Mouse (Mus musculus) liver, postnatal 0 days (tissue): Measurements from ENCODE around the gene Aldh3a2. TPM values are rescaled to one million over a fixed set of nuclear protein-coding genes. Genes with fewer than 3 reads are reported as not detected.
"Not testable (repeated sequence)": the region's sequence is repeated elsewhere in the genome, so short reads cannot be mapped to it uniquely, and the experiment has no call there.

Source experiments
- ATAC-seq: fragments of 200-750 bp; cut with Nextera tagmentation; 2 replicates; pipeline ENCODE4 v1.8.0; 2017; ENCODE audit warnings: mild to moderate bottlenecking, moderate library complexity
- DNase-seq: peaks from one replicate; pipeline ENCODE4 v3.0.0-alpha.2; 2016
- H3K27ac ChIP-seq: fragments of 300-500 bp; sonication (generic); 2 replicates; pipeline ENCODE4 v1.5.1; 2014; ENCODE audit warnings: antibody characterized with exemption, moderate library complexity, mild to moderate bottlenecking, low read depth
- H3K27me3 ChIP-seq: fragments of 300-500 bp; sonication (generic); 2 replicates; pipeline ENCODE4 v1.6.1; 2014; ENCODE audit warnings: low read length, control low read depth, mixed read lengths; ENCODE audit not compliant: insufficient read depth
- H3K36me3 ChIP-seq: fragments of 300-500 bp; sonication (generic); replicated peaks from 2 replicates; pipeline ENCODE4 v1.6.1; 2014; ENCODE audit warnings: mild to moderate bottlenecking, control low read depth, low read length, moderate library complexity, mixed read lengths; ENCODE audit not compliant: insufficient read depth
- H3K4me1 ChIP-seq: fragments of 300-500 bp; sonication (generic); 2 replicates; pipeline ENCODE4 v1.6.1; 2014; ENCODE audit warnings: antibody characterized with exemption, mild to moderate bottlenecking, control low read depth; ENCODE audit not compliant: insufficient read depth
- H3K4me2 ChIP-seq: fragments of 300-500 bp; sonication (generic); 2 replicates; pipeline ENCODE4 v1.6.1; 2014; ENCODE audit warnings: low read depth, mild to moderate bottlenecking, low read length, moderate library complexity, mixed read lengths
- H3K4me3 ChIP-seq: fragments of 300-500 bp; sonication (generic); 2 replicates; pipeline ENCODE4 v1.5.1; 2014; ENCODE audit warnings: low read depth, low read length
- H3K9ac ChIP-seq: fragments of 300-500 bp; sonication (generic); replicated peaks from 2 replicates; pipeline ENCODE4 v1.6.1; 2014; ENCODE audit warnings: mild to moderate bottlenecking, moderate library complexity
- H3K9me3 ChIP-seq: fragments of 300-500 bp; sonication (generic); 2 replicates; pipeline ENCODE4 v1.6.1; 2016; ENCODE audit warnings: mild to moderate bottlenecking, control low read depth, low read length, mixed read lengths
- CTCF ChIP-seq: sonication (generic); IDR thresholded peaks from 2 replicates; pipeline ENCODE4 v1.5.1; 2016; ENCODE audit warnings: antibody characterized with exemption, low read depth
- EP300 ChIP-seq: IDR thresholded peaks from 2 replicates; pipeline ENCODE4 v1.6.1; 2016; ENCODE audit warnings: antibody characterized with exemption, low read depth, mild to moderate bottlenecking
- WGBS: fragments of 180-500 bp; shearing (Covaris S2); extraction: QIAGEN DNeasy Blood & Tissue Kit; methylation state at CpG from one replicate; pipeline ENCODE4 v1.1.7; 2014; ENCODE audit not compliant: insufficient replicate concordance; 5-methylcytosine and 5-hydroxymethylcytosine counted together
- polyA plus RNA-seq: library from polyadenylated mRNA; unstranded; fragments of >200 nt; fragmentation: Nextera tagmentation; extraction: Ambion mirVana; gene quantifications from 2 replicates; pipeline ENCODE4 v1.2.1, GENCODE M21; 2015

Aldh3a2 gene
- polyA plus RNA-seq, 1 experiment from 2014 or later, result 89.8 TPM

DNA sequence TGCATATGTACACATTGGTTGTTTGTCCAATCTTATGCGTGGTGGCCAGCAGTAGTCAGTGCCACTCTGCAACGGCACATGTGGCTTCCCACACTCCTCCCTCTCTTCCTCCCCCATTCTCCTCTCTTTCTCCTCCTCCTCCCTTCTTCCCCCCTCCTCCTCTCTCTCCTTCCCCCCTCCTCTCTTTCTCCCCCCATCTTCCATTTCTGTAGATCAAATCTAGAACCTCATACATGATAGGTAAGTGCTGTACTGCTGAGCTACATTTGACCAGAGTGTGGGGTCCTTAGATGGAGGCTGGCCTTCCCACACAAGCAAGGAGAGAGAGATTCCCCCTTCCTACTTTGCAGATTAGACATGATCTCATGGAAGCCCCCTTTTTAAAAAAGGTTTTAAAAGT, 74.5 kb downstream of the Aldh3a2 start:
- Histone ChIP-seq H3K4me1 (peaks cover 4% of the 10 kb centered on the region; the same call in 1 of the 2 replicates), H3K9me3 (no peaks in the 10 kb centered on the region), H3K36me3 (no peaks in the 10 kb centered on the region), H3K4me3 (no peak overlapping the region), H3K27ac (no peak overlapping the region), H3K27me3 (0 out of 2 replicates have a peak, but pooled peaks cover 6% of the 10 kb centered on the region), H3K9ac (no peak overlapping the region), H3K4me2 (no peak overlapping the region)
- DNase-seq, result no peak
- 100% methylated on average over 2 of the region's 2 CpGs for WGBS
- no peak for TF ChIP-seq CTCF
- TF ChIP-seq EP300, result no peak
- no peak for ATAC-seq

DNA sequence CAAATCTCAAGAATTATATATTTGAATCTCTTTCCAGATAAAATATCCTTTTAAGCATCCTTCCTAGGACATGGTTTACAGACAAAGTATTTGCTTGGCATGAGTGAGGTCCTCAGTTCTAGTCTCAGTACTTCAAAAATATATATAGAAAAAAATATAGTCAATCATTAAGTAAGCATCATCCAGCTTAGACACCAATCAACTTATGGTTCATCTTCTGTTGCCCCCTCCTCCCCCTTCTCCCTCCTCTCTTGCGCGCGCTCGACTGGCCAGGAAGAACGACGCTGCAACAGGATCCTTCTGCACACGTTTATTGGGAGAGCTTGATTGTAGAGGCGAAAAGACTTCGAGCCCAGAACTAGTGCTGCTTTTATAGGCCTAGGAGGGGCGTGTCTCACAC, 75.1 kb downstream of the Aldh3a2 start:
- 90% methylated on average over 7 of the region's 10 CpGs for WGBS
- not testable (repeated sequence) for H3K4me3 ChIP-seq, ATAC-seq, H3K36me3 ChIP-seq, H3K4me1 ChIP-seq, H3K27ac ChIP-seq, H3K9me3 ChIP-seq, H3K4me2 ChIP-seq, DNase-seq, H3K27me3 ChIP-seq, H3K9ac ChIP-seq

DNA sequence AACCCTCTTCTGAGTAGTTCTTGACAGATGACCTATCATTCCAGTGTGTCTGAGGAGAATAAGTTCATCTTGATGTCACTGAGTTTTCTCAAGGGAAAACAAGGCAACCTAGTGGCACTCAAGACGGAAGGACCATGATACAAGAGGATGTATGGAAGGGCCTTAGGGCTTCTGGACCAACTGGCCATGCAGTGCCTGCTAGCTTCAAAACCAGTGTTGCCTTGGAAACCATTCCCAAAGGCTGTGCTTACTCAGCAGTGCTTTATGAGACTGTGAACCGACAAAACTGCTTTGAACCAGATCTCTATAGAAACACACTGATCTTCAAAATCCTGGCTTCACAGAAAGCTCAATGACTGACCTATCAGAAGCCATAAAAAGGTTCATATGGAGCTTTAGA, 76.5 kb downstream of the Aldh3a2 start:
- Histone ChIP-seq H3K9ac (no peak overlapping the region), H3K36me3 (no peaks in the 10 kb centered on the region), H3K27me3 (0 out of 2 replicates have a peak, but pooled peaks cover 6% of the 10 kb centered on the region), H3K4me3 (no peak overlapping the region), H3K9me3 (no peaks in the 10 kb centered on the region), H3K4me1 (no peaks in the 10 kb centered on the region), H3K27ac (no peak overlapping the region), H3K4me2 (no peak overlapping the region)
- DNase-seq (no peak), ATAC-seq (no peak)
- TF ChIP-seq EP300, result no peak
- no peak for TF ChIP-seq CTCF
- 67% methylated on average over 2 of the region's 2 CpGs for WGBS

DNA sequence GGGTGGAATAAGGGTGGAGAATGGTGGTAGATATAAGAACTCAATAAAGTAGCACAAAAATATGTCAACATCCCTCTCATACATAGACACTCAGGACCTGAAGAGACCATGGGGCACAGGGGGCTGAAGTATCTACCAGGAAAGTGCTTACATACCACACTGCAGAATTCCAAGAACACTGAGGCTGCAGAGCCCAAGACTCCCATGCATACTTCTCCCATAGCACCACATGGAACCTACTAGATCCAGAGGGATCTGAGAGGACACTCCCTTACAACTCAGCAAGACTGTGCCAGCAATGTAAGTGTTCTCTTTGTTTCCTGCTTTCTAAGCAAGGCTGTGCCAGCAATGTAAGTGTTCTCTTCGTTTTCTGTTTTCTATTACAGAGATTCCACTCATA, 83.4 kb downstream of the Aldh3a2 start:
- no peaks in the 10 kb centered on the region for H3K9me3 ChIP-seq
- H3K36me3 ChIP-seq, result no peaks in the 10 kb centered on the region
- H3K9ac ChIP-seq, result no peak overlapping the region
- no peak overlapping the region for H3K4me2 ChIP-seq
- WGBS, result 74% methylated on average over 1 of the region's 1 CpGs
- no peak for DNase-seq
- no peak overlapping the region for H3K4me3 ChIP-seq
- TF ChIP-seq EP300 (no peak), CTCF (no peak)
- no peak for ATAC-seq
- no peaks in the 10 kb centered on the region for H3K27me3 ChIP-seq
- H3K4me1 ChIP-seq, result no peaks in the 10 kb centered on the region
- no peak overlapping the region for H3K27ac ChIP-seq

DNA sequence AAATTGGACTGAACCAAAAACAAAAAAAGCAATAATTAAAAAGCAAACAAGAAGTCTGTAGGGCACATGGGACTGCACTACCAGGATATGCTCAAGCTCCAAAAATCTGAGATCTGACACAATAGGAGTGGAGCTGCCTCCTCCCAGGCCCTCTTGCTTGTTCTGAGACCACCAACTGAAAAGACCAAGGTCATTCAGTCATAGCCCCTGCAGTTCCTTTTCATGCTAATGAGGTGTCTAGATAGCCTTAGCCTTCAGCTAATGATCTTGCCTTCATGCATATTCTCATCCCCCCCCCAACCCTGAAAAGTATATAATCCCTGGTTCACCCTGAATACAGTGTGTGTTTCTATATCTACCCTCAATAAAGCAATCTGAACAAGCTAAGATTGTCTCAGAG, 85.6 kb downstream of the Aldh3a2 start:
- no peaks in the 10 kb centered on the region for H3K9me3 ChIP-seq
- DNase-seq, result no peak
- H3K4me3 ChIP-seq, result no peak overlapping the region
- no peaks in the 10 kb centered on the region for H3K27me3 ChIP-seq
- no peaks in the 10 kb centered on the region for H3K4me1 ChIP-seq
- H3K9ac ChIP-seq, result no peak overlapping the region
- H3K27ac ChIP-seq, result no peak overlapping the region
- TF ChIP-seq CTCF (no peak), EP300 (no peak)
- ATAC-seq, result no peak
- H3K4me2 ChIP-seq, result no peak overlapping the region
- H3K36me3 ChIP-seq, result no peaks in the 10 kb centered on the region

DNA sequence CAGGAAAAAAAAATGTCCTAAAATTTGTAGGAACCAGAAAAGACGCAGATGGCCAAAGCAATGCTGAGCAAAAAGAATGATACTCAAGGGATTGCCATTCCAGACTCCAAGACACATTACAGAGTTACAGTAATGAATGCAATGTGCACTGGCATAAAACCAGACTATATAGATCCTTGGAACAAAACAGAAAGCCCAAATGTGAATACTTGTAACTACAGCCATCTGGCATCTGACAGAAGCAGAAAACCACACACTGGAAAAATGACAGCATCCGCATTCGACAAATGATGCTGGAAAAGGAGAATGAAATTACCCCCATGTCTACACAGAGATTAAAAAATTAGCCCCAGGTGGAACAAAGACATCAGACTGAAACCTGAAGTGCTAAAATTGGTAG, 86.9 kb downstream of the Aldh3a2 start:
- H3K27ac ChIP-seq, result no peak overlapping the region
- H3K36me3 ChIP-seq, result no peaks in the 10 kb centered on the region
- no peaks in the 10 kb centered on the region for H3K27me3 ChIP-seq
- ATAC-seq (no peak), DNase-seq (no peak)
- H3K4me3 ChIP-seq, result no peak overlapping the region
- WGBS, result 89% methylated on average over 3 of the region's 3 CpGs
- H3K9me3 ChIP-seq, result no peaks in the 10 kb centered on the region
- H3K4me2 ChIP-seq, result no peak overlapping the region
- H3K9ac ChIP-seq, result no peak overlapping the region
- H3K4me1 ChIP-seq, result peaks cover 5% of the 10 kb centered on the region
- no peak for TF ChIP-seq CTCF
- TF ChIP-seq EP300, result no peak

DNA sequence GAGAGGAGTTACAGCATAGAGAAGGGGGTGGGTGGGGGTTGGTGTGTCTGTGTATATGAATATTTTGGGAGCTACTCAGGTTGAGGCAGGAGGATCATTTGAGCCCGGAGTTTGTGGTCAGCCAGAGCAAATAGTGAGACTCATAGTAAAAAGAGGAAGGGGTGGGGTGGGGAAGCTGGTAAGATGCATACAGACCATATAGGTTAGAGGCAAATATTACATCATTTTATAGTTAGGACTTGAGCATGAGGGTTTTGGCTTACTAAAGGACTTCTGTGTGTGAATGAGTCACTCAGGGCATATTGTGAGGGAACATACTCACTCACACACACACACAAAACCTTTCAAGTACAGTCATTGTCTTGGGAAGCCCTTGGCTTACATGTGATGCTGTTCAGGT, 90.9 kb downstream of the Aldh3a2 start:
- Histone ChIP-seq H3K4me1 (peaks cover 13% of the 10 kb centered on the region), H3K36me3 (no peaks in the 10 kb centered on the region), H3K9me3 (no peaks in the 10 kb centered on the region), H3K27ac (no peak overlapping the region), H3K4me2 (peak overlapping the region; percentile 62; the same call in 1 of the 2 replicates), H3K4me3 (no peak overlapping the region), H3K9ac (no peak overlapping the region), H3K27me3 (no peaks in the 10 kb centered on the region)
- no peak for DNase-seq
- ATAC-seq, result no peak
- WGBS, result 48% methylated on average over 1 of the region's 1 CpGs
- TF ChIP-seq EP300 (no peak), CTCF (no peak)
